Mouse (Mus musculus) embryonic fibroblast, embryonic 13.5 days (primary cell): ENCODE measurements around the gene AA986860. TPM values are rescaled to one million over a fixed set of nuclear protein-coding genes. Genes with fewer than 3 reads are reported as not detected.

Experiments used
- H3K27ac ChIP-seq: 2 replicates; pipeline ENCODE4 v1.5.1; 2012; ENCODE audit warnings: low read length, control low read depth, inconsistent platforms; ENCODE audit not compliant: insufficient read depth
- H3K4me1 ChIP-seq: 2 replicates; pipeline ENCODE4 v1.6.1; 2011; ENCODE audit warnings: low read length; ENCODE audit not compliant: control insufficient read depth, insufficient read depth
- H3K4me3 ChIP-seq: 2 replicates; pipeline ENCODE4 v1.5.1; 2011; ENCODE audit warnings: mild to moderate bottlenecking, control low read depth, low read length; ENCODE audit not compliant: insufficient read depth
- CTCF ChIP-seq: IDR thresholded peaks from 2 replicates; pipeline ENCODE4 v1.5.1; 2011; ENCODE audit warnings: mild to moderate bottlenecking, control low read depth, low read length, moderate library complexity, borderline replicate concordance; ENCODE audit not compliant: insufficient read depth
- POLR2A ChIP-seq: IDR thresholded peaks from 2 replicates; pipeline ENCODE4 v1.6.1; 2011; ENCODE audit warnings: low read depth, mild to moderate bottlenecking, control low read depth, low read length, moderate library complexity
- polyA plus RNA-seq: library from polyadenylated mRNA; stranded (reverse); fragments of >200 nt; gene quantifications from 2 replicates; pipeline ENCODE4 v1.2.4, GENCODE M21; 2011; ENCODE audit warnings: low read depth; ENCODE audit not compliant: missing spikeins, insufficient read length

The AA986860 gene
- 0.75 and 1.8 TPM in 2 replicates for polyA plus RNA-seq

DNA sequence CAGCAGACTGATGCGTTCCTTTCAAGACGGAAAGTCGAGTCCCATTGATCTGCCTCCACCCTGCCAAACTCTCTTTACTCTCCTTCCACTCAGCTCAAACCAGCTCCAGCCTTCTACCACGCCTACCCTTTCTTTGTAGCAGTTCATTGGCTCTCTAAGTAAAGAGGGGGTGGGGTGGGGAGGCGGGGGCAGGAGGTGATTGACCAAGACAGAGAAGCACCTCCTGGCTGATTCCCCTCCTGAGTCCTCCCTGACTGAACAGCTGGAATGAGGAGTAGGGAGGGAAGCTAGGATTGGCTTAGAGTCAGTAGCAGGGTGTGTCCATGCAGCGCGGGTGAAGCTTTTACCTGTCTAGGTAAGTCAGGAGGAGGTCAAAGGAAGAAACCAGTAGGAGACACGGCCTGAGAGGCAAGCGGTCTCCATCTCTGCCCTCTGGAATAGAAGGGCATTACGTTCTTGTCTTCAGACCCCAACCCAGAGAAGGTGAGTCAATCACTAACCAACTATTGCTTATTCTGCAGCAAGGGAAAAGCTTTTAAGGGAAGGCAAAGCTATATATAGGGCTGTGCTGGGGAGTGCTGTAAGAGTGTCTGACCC is at the start of gene AA986860:
Gene AA986860, plus strand, starts transcription at position 236 of the 597 bp plus-strand sequence.
- TF ChIP-seq POLR2A, result no peak
- no peak for TF ChIP-seq CTCF
- Histone ChIP-seq H3K27ac (no peak within 1 kb of the TSS), H3K4me3 (no peak within 1 kb of the TSS), H3K4me1 (peaks cover 13% of the 10 kb centered on the region)

GRCm38 (mm10) chr1:130683905-130684304 is 47.9 kb upstream of the AA986860 start:
- Histone ChIP-seq H3K27ac (no peak overlapping the region), H3K4me1 (no peaks in the 10 kb centered on the region), H3K4me3 (no peak overlapping the region)
- TF ChIP-seq POLR2A, result no peak
- TF ChIP-seq CTCF, result no peak

DNA sequence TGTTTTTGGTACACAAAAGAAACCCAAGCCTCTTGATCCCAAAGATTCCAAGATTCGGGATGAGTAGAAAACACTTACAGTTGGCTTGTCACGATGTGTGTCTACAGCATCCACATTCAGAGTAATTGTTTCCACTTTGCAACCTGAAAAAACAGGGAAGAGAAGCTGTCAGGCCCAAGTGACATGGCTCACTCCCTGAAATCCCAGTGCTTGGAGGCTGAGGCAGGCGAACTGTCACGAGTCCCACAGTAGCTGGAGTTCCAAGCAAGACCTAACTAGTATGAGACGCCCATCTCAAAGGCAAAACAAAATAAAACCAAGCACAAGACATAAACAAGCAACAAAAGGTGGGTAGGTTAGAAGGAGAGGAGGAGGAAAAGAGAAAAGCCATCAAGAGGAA is 33.2 kb upstream of the AA986860 start:
- TF ChIP-seq CTCF (no peak), POLR2A (no peak)
- no peak overlapping the region for H3K4me3 ChIP-seq

DNA sequence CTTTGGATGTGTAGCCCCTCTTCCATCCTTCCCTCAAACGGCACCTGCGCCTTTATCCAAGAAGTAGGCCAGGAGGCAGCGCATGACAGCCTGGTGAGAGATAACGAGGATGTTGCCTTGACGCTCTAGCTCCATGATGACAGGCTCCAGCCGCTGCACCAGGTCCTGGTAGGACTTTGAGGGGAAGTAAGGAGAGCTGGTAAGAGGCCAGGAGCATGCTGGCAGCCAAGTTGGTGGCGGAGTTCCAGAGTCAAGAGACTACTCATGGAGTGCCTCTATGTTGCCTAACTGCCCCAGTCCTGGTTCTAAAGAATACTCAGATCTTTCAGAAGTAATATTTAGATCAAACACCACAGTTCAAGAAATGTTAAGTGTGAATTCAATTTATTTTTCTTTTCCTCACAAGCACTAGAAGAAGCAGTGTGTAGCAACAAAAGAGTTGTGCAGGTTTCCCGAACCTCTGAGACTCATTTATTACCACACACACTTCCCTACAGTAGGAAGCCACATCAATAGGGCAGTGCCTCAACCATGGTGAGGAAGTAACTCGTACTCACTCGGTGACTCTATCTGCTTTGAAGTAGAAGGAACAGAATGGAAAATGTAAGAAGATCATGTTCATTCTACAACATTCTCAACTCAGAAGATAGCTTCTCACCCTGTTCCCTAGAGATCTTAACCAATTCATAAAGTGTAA is 31.7 kb upstream of the AA986860 start:
- Histone ChIP-seq H3K4me3 (no peak overlapping the region), H3K4me1 (no peaks in the 10 kb centered on the region), H3K27ac (no peak overlapping the region)
- TF ChIP-seq CTCF (no peak), POLR2A (no peak)

More for the DNA sequence above, 33.2 kb upstream of the AA986860 start:
- Histone ChIP-seq H3K27ac (no peak overlapping the region), H3K4me1 (no peaks in the 10 kb centered on the region)

DNA sequence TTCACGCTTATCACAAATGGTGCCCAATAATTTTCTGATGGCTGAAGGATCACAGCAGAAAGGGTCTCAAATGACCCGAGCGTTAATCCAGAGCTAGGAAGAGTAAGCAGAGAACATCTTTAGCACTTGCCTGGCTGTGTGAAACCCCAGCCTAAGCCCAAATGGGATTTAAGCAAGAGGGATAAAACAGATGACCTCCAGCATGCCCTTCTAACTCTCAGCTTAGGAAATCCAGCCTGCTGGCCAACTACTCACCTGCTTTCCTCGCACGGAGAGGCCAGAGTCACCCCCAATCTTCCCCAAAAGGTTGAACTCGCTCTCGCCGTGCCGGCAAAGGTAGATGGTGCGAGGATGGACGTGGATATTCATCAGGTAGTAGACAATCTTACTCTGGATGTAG is 29.8 kb upstream of the AA986860 start:
- Histone ChIP-seq H3K4me3 (no peak overlapping the region), H3K27ac (no peak overlapping the region), H3K4me1 (no peaks in the 10 kb centered on the region)
- no peak for TF ChIP-seq CTCF
- no peak for TF ChIP-seq POLR2A

DNA sequence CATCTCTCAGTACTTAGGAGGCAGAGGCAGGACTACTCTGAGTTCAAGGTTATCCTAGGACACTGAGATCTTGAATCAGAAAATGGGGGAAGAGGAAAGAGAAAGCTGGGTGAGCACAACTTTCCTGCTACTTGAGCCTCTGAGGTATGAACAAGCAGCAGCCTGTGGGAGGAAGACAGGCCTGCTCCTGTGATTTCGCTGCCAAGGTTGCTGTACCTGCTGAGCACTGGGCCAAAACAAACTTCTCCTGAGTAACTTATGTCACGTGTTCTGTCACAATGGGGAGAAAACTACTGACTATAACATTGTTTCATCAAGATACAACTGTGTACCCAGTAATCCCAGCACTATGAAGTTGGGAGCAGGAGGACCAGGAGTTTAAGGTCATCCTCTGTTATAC is 28.2 kb upstream of the AA986860 start:
- no peaks in the 10 kb centered on the region for H3K4me1 ChIP-seq
- TF ChIP-seq POLR2A (no peak), CTCF (no peak)

DNA sequence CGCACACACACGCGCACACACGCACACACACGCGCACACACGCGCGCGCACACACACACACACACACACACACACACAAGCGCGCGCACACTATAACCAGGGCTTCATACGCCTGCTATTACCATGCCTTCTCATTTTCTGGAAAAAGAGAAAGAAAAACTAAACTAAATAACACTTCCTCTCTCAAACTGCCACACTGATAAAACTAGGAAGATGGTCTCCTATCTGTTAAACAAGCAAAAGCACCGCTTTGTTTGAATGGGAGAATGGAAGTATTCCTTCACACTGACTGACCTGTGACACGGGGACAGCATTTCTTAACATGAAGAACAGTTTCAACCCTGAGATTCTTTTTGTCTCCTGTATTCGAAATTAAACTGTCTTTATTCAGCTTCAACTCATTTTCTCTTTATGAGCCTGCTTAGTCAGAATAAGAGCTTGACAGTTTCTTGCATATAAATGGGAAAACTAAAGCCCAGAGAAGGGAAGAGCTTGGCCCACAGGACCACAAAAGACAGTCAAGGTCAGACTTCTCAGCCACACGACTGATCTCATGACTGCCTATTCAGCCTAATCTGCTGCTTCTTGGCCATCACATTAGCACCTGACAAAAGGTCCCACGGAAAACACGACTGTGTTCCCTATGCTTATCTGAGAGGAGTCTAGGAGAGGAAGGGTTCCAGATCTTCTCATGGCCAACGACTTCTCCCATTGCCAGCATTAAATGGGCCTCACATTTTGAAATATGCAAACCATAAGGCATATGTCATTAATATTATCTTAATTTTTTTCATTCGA is 21.3 kb upstream of the AA986860 start:
- no peak overlapping the region for H3K27ac ChIP-seq
- TF ChIP-seq CTCF, result no peak
- no peak for TF ChIP-seq POLR2A
- H3K4me1 ChIP-seq, result no peaks in the 10 kb centered on the region
- H3K4me3 ChIP-seq, result no peak overlapping the region

More for the DNA sequence above, 28.2 kb upstream of the AA986860 start:
- H3K4me3 ChIP-seq, result no peak overlapping the region
- no peak overlapping the region for H3K27ac ChIP-seq

- TF ChIP-seq CTCF, result no peak
- no peak for TF ChIP-seq POLR2A
- Histone ChIP-seq H3K4me3 (no peak overlapping the region), H3K4me1 (no peaks in the 10 kb centered on the region; the same call in 1 of the 2 replicates), H3K27ac (no peak overlapping the region)
Measured at GRCm38 (mm10) chr1:130714046-130714445, 17.7 kb upstream of the AA986860 start.

GRCm38 (mm10) chr1:130715561-130716217 is 16.1 kb upstream of the AA986860 start, which contains the start of gene Gm29427:
Gm29427 (minus strand) TSS chr1:130715799.
- Histone ChIP-seq H3K27ac (0 out of 2 replicates have a peak within 1 kb of the TSS, but pooled peaks have one; percentile 47), H3K4me1 (no peaks in the 10 kb centered on the region; the same call in 1 of the 2 replicates)
- peak; percentile 82 for TF ChIP-seq POLR2A
- TF ChIP-seq CTCF, result no peak

More at GRCm38 (mm10) chr1:130715561-130716217, 16.1 kb upstream of the AA986860 start, which contains the start of gene Gm29427:
- peak within 1 kb of the TSS; percentile 91 for H3K4me3 ChIP-seq
